Mouse (Mus musculus): Measurements from ENCODE around the gene Myh2. TPM values are rescaled to one million over a fixed set of nuclear protein-coding genes. Genes with fewer than 3 reads are reported as not detected.
A peak's percentile ranks its signal among the peaks of the same experiment; 100 is the strongest.

Gene Myh2
- total RNA-seq, 2 experiments from 2014 or later, result not detected

- intact Hi-C loops (cut with DNase I), result no loop called here
- DNase-seq, result no peak
Observed at GRCm38 (mm10) chr11:67151651-67152630, 18.9 kb upstream of the Myh2 start.

- intact Hi-C loops (cut with DNase I), result no loop called here
- DNase-seq, result peak; percentile 10 to 30
Observed at GRCm38 (mm10) chr11:67153123-67153522, 17.7 kb upstream of the Myh2 start.

DNA sequence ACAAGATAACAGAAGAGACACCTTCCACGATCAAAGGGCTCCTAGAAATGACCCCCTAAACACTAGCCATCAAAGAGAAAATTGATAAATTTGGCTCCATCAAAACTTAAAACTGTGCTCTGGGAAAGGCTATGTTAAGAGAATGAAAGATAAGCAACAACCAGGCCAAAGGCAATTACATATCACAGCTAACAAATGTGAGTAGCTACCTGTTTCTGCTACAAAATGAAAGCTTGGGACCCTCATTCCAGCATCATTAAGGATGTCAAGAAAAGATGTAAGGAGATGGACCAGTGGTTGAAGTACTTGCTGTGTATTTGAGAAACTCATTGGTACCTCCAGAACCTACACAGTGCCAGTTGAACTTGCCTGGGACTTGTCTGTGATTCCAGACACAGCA, 17.0 kb upstream of the Myh2 start:
- intact Hi-C loops (cut with DNase I), result no loop called here
- DNase-seq, result no peak

GRCm38 (mm10) chr11:67155650-67156049, 15.2 kb upstream of the Myh2 start:
- intact Hi-C loops (cut with DNase I), result no loop called here

GRCm38 (mm10) chr11:67160131-67160530, 10.7 kb upstream of the Myh2 start:
- no peak for DNase-seq
- intact Hi-C loops (cut with DNase I), result no loop called here

More at GRCm38 (mm10) chr11:67155650-67156049, 15.2 kb upstream of the Myh2 start:
- no peak for DNase-seq

DNA sequence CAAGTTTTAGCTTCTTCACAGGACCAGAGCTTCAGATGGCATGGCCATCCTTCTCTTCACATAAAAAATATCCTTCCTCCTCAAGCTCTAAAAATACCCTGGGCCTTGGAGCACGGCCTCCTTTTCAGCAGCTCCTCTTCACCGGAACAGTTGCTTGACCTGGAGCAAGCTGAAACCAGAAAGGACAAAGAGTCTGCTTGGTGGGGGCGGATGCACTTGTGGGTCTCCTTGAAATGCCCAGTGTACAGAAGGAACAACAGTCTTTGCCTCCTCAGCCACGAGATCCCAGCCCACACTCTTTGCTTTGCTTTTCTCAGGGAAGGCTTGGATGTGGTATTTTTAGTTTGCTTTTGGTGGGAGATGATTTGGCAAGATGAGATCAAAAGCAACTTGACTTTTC, 7.1 kb upstream of the Myh2 start:
- intact Hi-C loops (cut with DNase I), result no loop called here
- no peak for DNase-seq

- intact Hi-C loops (cut with DNase I), result no loop called here
- DNase-seq, result no peak
Observed at GRCm38 (mm10) chr11:67164851-67165250, 6.0 kb upstream of the Myh2 start.

GRCm38 (mm10) chr11:67169301-67169700, 1.5 kb upstream of the Myh2 start:
- intact Hi-C loops (cut with DNase I), result no loop called here
- DNase-seq, result peak in 1 of 2 experiments; percentile 3

- no peak for DNase-seq
- intact Hi-C loops (cut with DNase I), result no loop called here
Observed at GRCm38 (mm10) chr11:67172439-67172838, 1.6 kb downstream of the Myh2 start.

DNA sequence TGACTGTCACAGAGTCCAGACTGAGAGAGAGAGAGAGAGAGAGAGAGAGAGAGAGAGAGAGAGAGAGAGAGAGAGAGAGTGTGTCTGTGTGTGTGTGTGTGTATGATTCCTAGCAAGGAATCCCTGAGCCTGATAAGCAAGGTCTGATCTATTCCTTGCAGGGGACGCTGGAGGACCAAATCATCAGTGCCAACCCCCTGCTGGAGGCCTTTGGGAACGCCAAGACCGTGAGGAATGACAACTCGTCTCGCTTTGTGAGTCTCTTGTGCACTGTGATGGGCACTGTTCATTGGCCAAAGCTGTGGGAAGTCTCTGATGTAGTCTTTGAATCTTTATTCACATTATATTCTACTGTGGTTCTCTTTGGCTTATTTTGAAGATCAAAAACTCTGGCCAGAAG, 5.5 kb downstream of the Myh2 start:
- intact Hi-C loops (cut with DNase I), result no loop called here
- DNase-seq, result no peak

DNA sequence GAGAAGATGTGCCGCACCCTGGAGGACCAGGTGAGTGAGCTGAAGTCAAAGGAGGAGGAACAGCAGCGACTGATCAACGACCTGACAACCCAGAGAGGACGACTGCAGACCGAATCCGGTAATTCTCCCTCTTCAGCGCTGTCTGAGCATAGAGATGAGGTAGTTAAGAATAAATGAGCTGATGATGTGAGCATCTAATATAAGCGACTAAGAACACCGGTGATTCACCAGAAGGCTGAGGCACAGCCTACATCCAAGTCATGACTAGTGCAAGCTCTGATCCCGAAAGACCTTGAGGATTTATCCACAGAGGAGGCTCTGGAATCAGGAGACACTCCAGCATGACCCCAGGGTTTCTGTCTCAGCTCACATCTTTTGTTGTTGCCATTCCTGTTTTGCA, 19.5 kb downstream of the Myh2 start:
- DNase-seq, result no peak
- intact Hi-C loops (cut with DNase I), result no loop called here

DNA sequence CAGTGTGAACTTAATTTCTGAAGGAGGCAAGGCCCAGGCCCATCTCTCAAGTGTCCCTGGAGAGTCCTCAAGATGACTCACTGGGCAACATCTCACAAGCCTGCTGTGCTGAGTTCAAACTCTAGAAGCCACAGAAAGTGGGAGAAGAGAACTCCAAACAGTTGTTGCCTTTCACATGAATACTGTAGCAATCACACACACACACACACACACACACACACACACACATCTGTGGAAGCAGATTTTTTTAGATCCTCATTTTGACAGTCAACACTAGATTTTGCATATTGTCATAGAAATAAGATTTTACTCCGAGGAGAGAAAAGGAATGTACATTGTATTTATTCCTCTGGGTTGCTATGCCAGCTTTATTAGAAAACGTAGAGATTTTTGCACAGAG, 20.0 kb downstream of the Myh2 start:
- DNase-seq, result no peak
- intact Hi-C loops (cut with DNase I), result no loop called here

- DNase-seq, result no peak
- intact Hi-C loops (cut with DNase I), result no loop called here
Observed at GRCm38 (mm10) chr11:67191496-67191895, 20.7 kb downstream of the Myh2 start.

GRCm38 (mm10) chr11:67199321-67199720, 28.5 kb downstream of the Myh2 start:
- intact Hi-C loops (cut with DNase I), result no loop called here

GRCm38 (mm10) chr11:67199752-67200151, 28.9 kb downstream of the Myh2 start, which contains the start of gene Myh1:
Gene Myh1 (plus strand): TSS chr11:67200052.
- intact Hi-C loops (cut with DNase I), result no loop called here
- DNase-seq, result no peak

More at GRCm38 (mm10) chr11:67199321-67199720, 28.5 kb downstream of the Myh2 start:
- no peak for DNase-seq

DNA sequence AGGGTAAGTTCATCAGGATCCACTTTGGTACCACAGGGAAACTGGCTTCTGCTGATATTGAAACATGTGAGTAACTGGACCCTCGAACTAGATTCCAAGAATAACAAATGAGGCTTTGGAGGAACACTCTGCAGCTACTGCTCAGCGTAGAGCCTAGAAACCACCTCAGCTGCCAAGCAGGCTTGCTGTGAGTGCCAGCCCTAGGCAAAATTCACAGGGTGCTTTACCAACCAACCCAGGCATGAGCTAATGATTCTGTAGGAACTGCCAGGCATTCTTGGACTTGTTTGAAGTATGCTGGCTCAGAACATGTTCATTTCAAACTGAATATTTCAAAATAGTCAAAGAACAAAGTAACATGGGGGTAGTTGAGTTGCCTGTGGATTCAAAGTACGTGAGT, 33.9 kb downstream of the Myh2 start:
- intact Hi-C loops (cut with DNase I), result no loop called here
- no peak for DNase-seq

DNA sequence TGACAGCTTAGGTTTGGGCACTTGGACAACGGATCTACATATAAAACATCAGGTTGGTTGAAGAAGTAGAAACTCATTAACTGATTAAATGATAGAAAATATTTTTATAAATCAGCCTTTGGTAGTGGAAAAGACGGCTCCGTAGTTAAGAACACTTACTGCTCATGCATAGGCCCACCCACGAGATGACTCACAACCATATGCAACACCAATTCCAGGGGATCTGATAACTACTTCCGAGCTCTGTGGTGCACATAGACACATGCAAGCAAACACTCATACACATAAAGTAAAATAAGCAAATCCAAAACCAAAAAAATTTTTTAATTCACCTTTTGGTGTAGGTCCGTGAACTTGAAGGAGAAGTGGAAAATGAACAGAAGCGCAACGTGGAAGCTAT, 51.0 kb downstream of the Myh2 start:
- DNase-seq, result no peak
- intact Hi-C loops (cut with DNase I), result no loop called here

DNA sequence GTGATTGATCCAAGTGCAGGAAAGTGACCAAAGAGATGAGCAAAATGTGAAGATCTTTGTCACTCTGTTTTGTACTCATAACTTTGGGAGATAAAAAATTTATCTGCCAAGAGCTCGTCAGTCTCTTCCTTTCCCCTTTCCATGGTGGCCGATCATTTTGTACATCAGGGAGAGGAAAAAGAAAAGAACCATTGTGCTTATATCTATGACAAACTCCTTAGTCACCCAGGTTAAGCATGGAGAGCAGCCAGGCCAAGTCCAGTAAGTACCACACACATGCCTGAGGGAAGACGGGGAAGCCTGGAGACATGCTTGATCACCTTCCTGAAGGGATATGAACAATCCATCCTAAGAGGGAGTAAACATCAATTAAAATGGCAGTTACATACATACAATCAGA, 53.6 kb downstream of the Myh2 start:
- DNase-seq, result no peak
- intact Hi-C loops (cut with DNase I), result no loop called here

GRCm38 (mm10) chr11:67228731-67229130, 57.9 kb downstream of the Myh2 start:
- DNase-seq, result no peak
- intact Hi-C loops (cut with DNase I), result no loop called here

- intact Hi-C loops (cut with DNase I), result no loop called here
- DNase-seq, result no peak
Observed at GRCm38 (mm10) chr11:67229166-67229565, 58.3 kb downstream of the Myh2 start.

GRCm38 (mm10) chr11:67229946-67230345, 59.1 kb downstream of the Myh2 start:
- peak; percentile 7 to 13 for DNase-seq
- intact Hi-C loops (cut with DNase I), result no loop called here

Data from heart, postnatal 14 days (tissue).